Mouse (Mus musculus) liver, adult 2 months (tissue): ENCODE measurements at regions not wholly inside any gene's neighbourhood (a gene's known extent, or its start where the extent isn't known, plus 50 kb on each side); places are given as distances from the start of the nearest gene placed in this dataset.

Experiments
- CTCF ChIP-seq: fragments of 200-500 bp; IDR thresholded peaks from 2 replicates; pipeline ENCODE4 v1.5.1; 2011; ENCODE audit warnings: low read depth, low read length, control low read depth
- POLR2A ChIP-seq: fragments of 200-500 bp; IDR thresholded peaks from 2 replicates; pipeline ENCODE4 v1.6.1; 2011; ENCODE audit warnings: low read length, control low read depth; ENCODE audit not compliant: insufficient read depth; ENCODE audit errors: extremely low read depth

GRCm38 (mm10) chr7:129066891-129067290 is 189.9 kb upstream of the Plpp4 start:
- TF ChIP-seq CTCF (no peak), POLR2A (no peak)
